Mouse (Mus musculus): ENCODE data around the gene Slx4ip. TPM values are rescaled to one million over a fixed set of nuclear protein-coding genes. Genes with fewer than 3 reads are reported as not detected.

Slx4ip gene
- polyA plus RNA-seq, 1 experiment from 2014 or later, result 5.6 TPM

DNA sequence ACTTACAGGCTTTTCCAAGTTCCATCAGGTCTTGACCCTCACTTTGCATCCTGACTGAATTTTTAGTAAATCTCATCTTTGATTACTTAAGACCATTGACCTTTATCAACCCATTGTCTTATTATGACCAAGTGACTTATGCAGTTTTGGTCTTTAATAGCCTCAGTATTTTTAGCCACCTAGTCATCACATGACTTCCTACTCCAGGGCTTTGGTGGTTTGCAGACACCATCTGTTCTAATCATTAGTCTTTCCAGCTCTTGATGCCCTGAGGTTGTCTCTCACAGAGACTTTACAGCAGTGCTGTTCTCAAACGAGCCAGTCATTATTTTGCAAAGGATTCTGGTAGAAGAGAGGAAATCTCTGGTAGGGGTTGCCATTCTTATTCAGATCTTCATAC lies 121.0 kb downstream of the Slx4ip start:
- Histone ChIP-seq H3K9ac (ENCODE audit: low read length) (no peak overlapping the region), H3K4me1 (ENCODE audit: control insufficient read depth, insufficient read depth, low read length) (peaks cover 4% of the 10 kb centered on the region; the same call in 1 of the 2 replicates), H3K27ac (ENCODE audit: low read length) (no peak overlapping the region), H3K9me3 (replicated peaks; ENCODE audit: control insufficient read depth, low read length) (no peaks in the 10 kb centered on the region), H3K36me3 (ENCODE audit: control insufficient read depth, insufficient read depth, low read length) (no peaks in the 10 kb centered on the region), H3K27me3 (ENCODE audit: control insufficient read depth, insufficient read depth, low read length) (no peaks in the 10 kb centered on the region), H3K4me2 (ENCODE audit: low read depth, low read length) (no peak overlapping the region), H3K4me3 (replicated peaks; ENCODE audit: low read length) (no peak overlapping the region)
- WGBS, result 60% methylated on average over 1 of the region's 1 CpGs
- no peak for ATAC-seq (ENCODE audit: insufficient read depth, low FRiP score)

- H3K27me3 ChIP-seq (ENCODE audit: control insufficient read depth, insufficient read depth, low read length), result no peaks in the 10 kb centered on the region
- no peaks in the 10 kb centered on the region for H3K9me3 ChIP-seq (replicated peaks; ENCODE audit: control insufficient read depth, low read length)
- H3K36me3 ChIP-seq (ENCODE audit: control insufficient read depth, insufficient read depth, low read length), result no peaks in the 10 kb centered on the region
- H3K4me2 ChIP-seq (ENCODE audit: low read depth, low read length), result no peak overlapping the region
- peaks cover 4% of the 10 kb centered on the region; the same call in 1 of the 2 replicates for H3K4me1 ChIP-seq (ENCODE audit: control insufficient read depth, insufficient read depth, low read length)
- ATAC-seq (ENCODE audit: insufficient read depth, low FRiP score), result no peak
- 75% methylated on average over 3 of the region's 3 CpGs for WGBS
- H3K27ac ChIP-seq (ENCODE audit: low read length), result no peak overlapping the region
- no peak overlapping the region for H3K9ac ChIP-seq (ENCODE audit: low read length)
- no peak overlapping the region for H3K4me3 ChIP-seq (replicated peaks; ENCODE audit: low read length)
These were observed 122.1 kb downstream of the Slx4ip start for GRCm38 (mm10) chr2:137013151-137013550.

DNA sequence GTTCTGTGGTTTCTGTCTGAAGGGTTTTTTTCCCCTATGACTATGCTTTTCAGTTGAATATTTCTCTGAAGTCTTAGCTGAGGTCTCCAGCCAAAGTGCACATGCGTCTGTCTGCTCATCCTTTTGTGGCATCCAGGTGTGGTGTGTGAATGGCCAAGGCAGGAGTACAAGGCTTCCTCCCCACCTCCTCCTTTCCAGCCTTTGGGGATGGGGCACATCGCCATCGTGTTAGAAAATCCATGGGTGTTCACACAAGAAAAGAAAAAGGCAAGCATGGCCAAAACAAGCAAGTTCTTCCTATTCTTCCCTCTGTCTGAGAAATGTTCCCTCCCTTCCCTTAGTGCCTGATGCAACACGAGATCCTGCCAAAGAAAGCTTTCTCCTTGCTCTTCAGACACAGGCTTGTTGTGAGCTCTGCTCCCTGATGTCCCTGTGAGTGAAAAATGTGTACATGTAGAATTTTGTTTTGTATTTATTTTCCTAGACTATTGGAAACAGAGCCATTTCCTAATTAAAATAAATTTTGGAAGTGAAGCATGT lies 122.9 kb downstream of the Slx4ip start:
- Histone ChIP-seq H3K9ac (ENCODE audit: low read length) (no peak overlapping the region), H3K4me3 (replicated peaks; ENCODE audit: low read length) (no peak overlapping the region), H3K36me3 (ENCODE audit: control insufficient read depth, insufficient read depth, low read length) (no peaks in the 10 kb centered on the region), H3K27ac (ENCODE audit: low read length) (no peak overlapping the region), H3K27me3 (ENCODE audit: control insufficient read depth, insufficient read depth, low read length) (no peaks in the 10 kb centered on the region), H3K9me3 (replicated peaks; ENCODE audit: control insufficient read depth, low read length) (no peaks in the 10 kb centered on the region), H3K4me2 (ENCODE audit: low read depth, low read length) (no peak overlapping the region), H3K4me1 (ENCODE audit: control insufficient read depth, insufficient read depth, low read length) (peaks cover 4% of the 10 kb centered on the region; the same call in 1 of the 2 replicates)
- 61% methylated on average over 4 of the region's 4 CpGs for whole genome bisulfite sequencing
- ATAC-seq (ENCODE audit: insufficient read depth, low FRiP score), result no peak

GRCm38 (mm10) chr2:137014423-137014822 lies 123.4 kb downstream of the Slx4ip start:
- WGBS, result 53% methylated on average over 2 of the region's 2 CpGs

GRCm38 (mm10) chr2:137044122-137044521 lies 153.1 kb downstream of the Slx4ip start:
- H3K36me3 ChIP-seq (ENCODE audit: control insufficient read depth, insufficient read depth, low read length), result no peaks in the 10 kb centered on the region
- no peak overlapping the region for H3K4me3 ChIP-seq (replicated peaks; ENCODE audit: low read length)
- H3K4me1 ChIP-seq (ENCODE audit: control insufficient read depth, insufficient read depth, low read length), result peaks cover under 1% of the 10 kb centered on the region; the same call in 1 of the 2 replicates
- no peak overlapping the region for H3K4me2 ChIP-seq (ENCODE audit: low read depth, low read length)
- WGBS, result 96% methylated on average over 2 of the region's 2 CpGs
- H3K9me3 ChIP-seq (replicated peaks; ENCODE audit: control insufficient read depth, low read length), result no peaks in the 10 kb centered on the region
- no peaks in the 10 kb centered on the region for H3K27me3 ChIP-seq (ENCODE audit: control insufficient read depth, insufficient read depth, low read length)
- no peak for ATAC-seq (ENCODE audit: insufficient read depth, low FRiP score)
- no peak overlapping the region for H3K27ac ChIP-seq (ENCODE audit: low read length)
- no peak overlapping the region for H3K9ac ChIP-seq (ENCODE audit: low read length)

More at GRCm38 (mm10) chr2:137014423-137014822, 123.4 kb downstream of the Slx4ip start:
- Histone ChIP-seq H3K4me3 (replicated peaks; ENCODE audit: low read length) (no peak overlapping the region), H3K27me3 (ENCODE audit: control insufficient read depth, insufficient read depth, low read length) (no peaks in the 10 kb centered on the region), H3K4me2 (ENCODE audit: low read depth, low read length) (no peak overlapping the region), H3K27ac (ENCODE audit: low read length) (no peak overlapping the region), H3K9ac (ENCODE audit: low read length) (no peak overlapping the region), H3K9me3 (replicated peaks; ENCODE audit: control insufficient read depth, low read length) (no peaks in the 10 kb centered on the region), H3K36me3 (ENCODE audit: control insufficient read depth, insufficient read depth, low read length) (no peaks in the 10 kb centered on the region), H3K4me1 (ENCODE audit: control insufficient read depth, insufficient read depth, low read length) (peaks cover 4% of the 10 kb centered on the region; the same call in 1 of the 2 replicates)
- no peak for ATAC-seq (ENCODE audit: insufficient read depth, low FRiP score)

- 0 out of 2 replicates have a peak, but pooled peaks have one; percentile 7 for ATAC-seq (ENCODE audit: insufficient read depth, low FRiP score)
- no peak overlapping the region for H3K4me2 ChIP-seq (ENCODE audit: low read depth, low read length)
- no peak overlapping the region for H3K4me3 ChIP-seq (replicated peaks; ENCODE audit: low read length)
- WGBS, result 55% methylated on average over 2 of the region's 2 CpGs
- peaks cover 4% of the 10 kb centered on the region; the same call in 1 of the 2 replicates for H3K4me1 ChIP-seq (ENCODE audit: control insufficient read depth, insufficient read depth, low read length)
- H3K27me3 ChIP-seq (ENCODE audit: control insufficient read depth, insufficient read depth, low read length), result no peaks in the 10 kb centered on the region
- no peak overlapping the region for H3K27ac ChIP-seq (ENCODE audit: low read length)
- H3K36me3 ChIP-seq (ENCODE audit: control insufficient read depth, insufficient read depth, low read length), result no peaks in the 10 kb centered on the region
- no peaks in the 10 kb centered on the region for H3K9me3 ChIP-seq (replicated peaks; ENCODE audit: control insufficient read depth, low read length)
- H3K9ac ChIP-seq (ENCODE audit: low read length), result no peak overlapping the region
These were observed 158.3 kb downstream of the Slx4ip start for GRCm38 (mm10) chr2:137049367-137049766.

DNA sequence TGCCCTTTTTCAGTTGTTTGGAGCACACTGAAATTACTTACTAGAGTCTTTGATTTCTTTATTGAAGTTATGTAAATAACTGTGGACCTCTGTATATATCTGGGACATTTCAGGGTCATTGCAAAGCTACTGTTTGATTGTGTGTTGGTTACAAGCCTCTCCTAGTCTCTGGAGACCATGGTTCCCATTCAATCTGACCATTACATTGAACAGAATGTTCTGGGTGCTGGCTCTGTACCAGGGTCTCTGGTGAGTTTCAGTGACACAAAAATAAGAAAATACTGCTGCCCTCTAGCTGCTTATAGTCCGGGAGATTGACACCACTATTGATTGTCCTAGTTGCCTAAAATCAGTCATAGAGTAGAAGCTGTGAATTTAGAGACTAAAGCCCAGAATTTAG lies 158.9 kb downstream of the Slx4ip start:
- WGBS, result 57% methylated on average over 1 of the region's 1 CpGs
- 0 out of 2 replicates have a peak, but pooled peaks have one; percentile 29 for ATAC-seq (ENCODE audit: insufficient read depth, low FRiP score)
- H3K27me3 ChIP-seq (ENCODE audit: control insufficient read depth, insufficient read depth, low read length), result no peaks in the 10 kb centered on the region
- H3K4me1 ChIP-seq (ENCODE audit: control insufficient read depth, insufficient read depth, low read length), result peaks cover 4% of the 10 kb centered on the region; the same call in 1 of the 2 replicates
- H3K9me3 ChIP-seq (replicated peaks; ENCODE audit: control insufficient read depth, low read length), result no peaks in the 10 kb centered on the region
- H3K27ac ChIP-seq (ENCODE audit: low read length), result no peak overlapping the region
- H3K4me2 ChIP-seq (ENCODE audit: low read depth, low read length), result no peak overlapping the region
- H3K36me3 ChIP-seq (ENCODE audit: control insufficient read depth, insufficient read depth, low read length), result no peaks in the 10 kb centered on the region
- H3K9ac ChIP-seq (ENCODE audit: low read length), result no peak overlapping the region
- no peak overlapping the region for H3K4me3 ChIP-seq (replicated peaks; ENCODE audit: low read length)

- H3K27ac ChIP-seq (ENCODE audit: low read length), result no peak overlapping the region
- 85% methylated on average over 1 of the region's 1 CpGs for WGBS
- H3K27me3 ChIP-seq (ENCODE audit: control insufficient read depth, insufficient read depth, low read length), result no peaks in the 10 kb centered on the region
- no peak for ATAC-seq (ENCODE audit: insufficient read depth, low FRiP score)
- H3K9me3 ChIP-seq (replicated peaks; ENCODE audit: control insufficient read depth, low read length), result no peaks in the 10 kb centered on the region
- no peaks in the 10 kb centered on the region for H3K4me1 ChIP-seq (ENCODE audit: control insufficient read depth, insufficient read depth, low read length)
- H3K9ac ChIP-seq (ENCODE audit: low read length), result no peak overlapping the region
- H3K4me2 ChIP-seq (ENCODE audit: low read depth, low read length), result no peak overlapping the region
- no peaks in the 10 kb centered on the region for H3K36me3 ChIP-seq (ENCODE audit: control insufficient read depth, insufficient read depth, low read length)
- no peak overlapping the region for H3K4me3 ChIP-seq (replicated peaks; ENCODE audit: low read length)
These were observed 172.8 kb downstream of the Slx4ip start for GRCm38 (mm10) chr2:137063829-137064228.

- no peak overlapping the region for H3K27ac ChIP-seq (ENCODE audit: low read length)
- 76% methylated on average over 3 of the region's 3 CpGs for WGBS
- no peak overlapping the region for H3K4me3 ChIP-seq (replicated peaks; ENCODE audit: low read length)
- no peaks in the 10 kb centered on the region for H3K9me3 ChIP-seq (replicated peaks; ENCODE audit: control insufficient read depth, low read length)
- no peak overlapping the region for H3K9ac ChIP-seq (ENCODE audit: low read length)
- ATAC-seq (ENCODE audit: insufficient read depth, low FRiP score), result no peak
- H3K4me1 ChIP-seq (ENCODE audit: control insufficient read depth, insufficient read depth, low read length), result no peaks in the 10 kb centered on the region
- no peaks in the 10 kb centered on the region for H3K27me3 ChIP-seq (ENCODE audit: control insufficient read depth, insufficient read depth, low read length)
- H3K4me2 ChIP-seq (ENCODE audit: low read depth, low read length), result no peak overlapping the region
- H3K36me3 ChIP-seq (ENCODE audit: control insufficient read depth, insufficient read depth, low read length), result no peaks in the 10 kb centered on the region
These were observed 173.5 kb downstream of the Slx4ip start for GRCm38 (mm10) chr2:137064513-137064912.

Data from stomach, embryonic 16.5 days (tissue).